Mouse (Mus musculus) G1E (cell line): ENCODE results near the gene Gm16503.
"Not testable (repeated sequence)": the region's sequence is repeated elsewhere in the genome, so short reads cannot be mapped to it uniquely, and the experiment has no call there.

ENCODE experiments used
- CTCF ChIP-seq: IDR thresholded peaks from 2 replicates; pipeline ENCODE4 v1.5.1; 2012; ENCODE audit warnings: low read depth, low read length, inconsistent platforms, mixed read lengths
- GATA1 ChIP-seq: IDR thresholded peaks from 2 replicates; pipeline ENCODE4 v1.6.1; 2012; ENCODE audit warnings: borderline replicate concordance, low read length, inconsistent platforms, mixed read lengths
- POLR2AphosphoS5 ChIP-seq: IDR thresholded peaks from 2 replicates; pipeline ENCODE4 v1.6.1; 2012; ENCODE audit warnings: low read depth, low read length, inconsistent platforms; ENCODE audit not compliant: insufficient replicate concordance

- TF ChIP-seq CTCF, GATA1, POLR2AphosphoS5: not testable (repeated sequence)
Observed at GRCm38 (mm10) chr4:147571156-147571555, 31.1 kb downstream of the Gm16503 start.
